Mouse (Mus musculus) left cerebral cortex, adult 2 months (tissue): ENCODE data around the gene Sorcs3. TPM values are rescaled to one million over a fixed set of nuclear protein-coding genes. Genes with fewer than 3 reads are reported as not detected.

Experiments
- DNase-seq, 2 experiments: peaks; one replicate each; pipeline ENCODE4 v3.0.0; 2021 to 2022; ENCODE audit warnings: low spot score in 2 of 2, mixed read lengths in 1 of 2; ENCODE audit errors: extremely low spot score in 1 of 2
- H3K27ac ChIP-seq: fragments of 200-600 bp; 2 replicates; pipeline ENCODE4 v1.8.1; 2022
- H3K4me3 ChIP-seq: fragments of 200-600 bp; 2 replicates; pipeline ENCODE4 v1.8.1; 2022
- CTCF ChIP-seq: fragments of 200-600 bp; IDR thresholded peaks from 2 replicates; pipeline ENCODE4 v1.8.1; 2022; ENCODE audit warnings: antibody characterized with exemption, mild to moderate bottlenecking, moderate library complexity
- intact Hi-C: fragments of 180-260 bp; cut with DNase I; formaldehyde crosslinking; loops from one replicate; pipeline ENCODE4 v1.15.1; 2025
- total RNA-seq, 2 experiments: library from RNA; stranded (reverse); gene quantifications; 2 replicates each; pipeline ENCODE4 v1.2.3; 2021

Gene Sorcs3
- total RNA-seq, 2 experiments from 2014 or later, result 38.8 to 51.0 TPM

GRCm38 (mm10) chr19:48471927-48472326 lies 266.1 kb downstream of the Sorcs3 start:
- Histone ChIP-seq H3K4me3 (no peak overlapping the region), H3K27ac (no peak overlapping the region)
- intact Hi-C loops, result no loop called here
- no peak for DNase-seq
- TF ChIP-seq CTCF, result no peak

- DNase-seq, result no peak
Measured at GRCm38 (mm10) chr19:48475784-48476410, 270.1 kb downstream of the Sorcs3 start.

GRCm38 (mm10) chr19:48478864-48479263 lies 273.0 kb downstream of the Sorcs3 start:
- Histone ChIP-seq H3K27ac (peak overlapping the region; percentile 16; the same call in 1 of the 2 replicates), H3K4me3 (no peak overlapping the region)
- no peak for TF ChIP-seq CTCF
- intact Hi-C loops, result no loop called here
- no peak for DNase-seq

More at GRCm38 (mm10) chr19:48475784-48476410, 270.1 kb downstream of the Sorcs3 start:
- no peak overlapping the region for H3K27ac ChIP-seq
- intact Hi-C loops, result no loop called here
- no peak for TF ChIP-seq CTCF
- no peak overlapping the region for H3K4me3 ChIP-seq

DNA sequence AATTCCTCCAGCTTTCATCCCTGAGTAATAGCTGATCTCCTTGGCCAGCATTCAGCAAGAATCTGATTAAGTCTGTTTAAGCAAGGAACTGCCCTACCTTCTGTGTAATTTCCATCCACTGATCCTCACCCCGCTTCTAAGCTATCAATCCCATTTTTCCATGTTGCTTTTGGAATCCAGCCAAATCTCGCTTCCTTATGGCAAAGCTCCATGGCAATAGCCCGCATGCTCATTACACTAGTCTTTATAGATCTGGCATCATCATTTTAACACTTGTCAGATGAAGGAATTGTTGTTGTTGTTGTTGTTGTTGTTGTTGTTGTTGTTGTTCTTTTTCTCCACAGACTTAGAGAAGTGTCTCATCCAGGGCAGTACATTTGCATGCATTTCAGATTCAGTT lies 277.1 kb downstream of the Sorcs3 start:
- Histone ChIP-seq H3K4me3 (no peak overlapping the region), H3K27ac (no peak overlapping the region)
- intact Hi-C loops, result no loop called here
- TF ChIP-seq CTCF, result no peak
- DNase-seq, result no peak

DNA sequence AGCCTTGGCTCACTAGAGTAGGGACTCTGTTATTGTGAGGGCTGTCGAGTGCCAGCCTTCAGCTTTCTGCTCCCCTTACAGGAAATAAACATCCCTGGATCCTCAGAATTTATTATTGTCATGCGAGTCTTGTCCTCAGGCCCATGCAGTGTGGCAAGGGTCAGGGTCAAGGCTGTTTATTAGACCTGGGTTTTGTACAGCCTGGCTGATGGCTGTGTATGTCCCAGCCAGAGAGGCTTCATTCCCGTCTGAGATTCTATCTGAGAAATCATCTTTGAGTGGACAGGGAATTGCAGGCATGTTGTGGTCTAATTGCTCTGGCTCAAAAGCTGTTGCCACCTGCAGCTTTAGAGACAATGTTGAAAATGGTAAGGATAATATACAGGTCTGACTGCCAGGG lies 285.3 kb downstream of the Sorcs3 start:
- intact Hi-C loops, result no loop called here
- no peak for DNase-seq
- no peak for TF ChIP-seq CTCF
- no peak overlapping the region for H3K4me3 ChIP-seq
- no peak overlapping the region for H3K27ac ChIP-seq

DNA sequence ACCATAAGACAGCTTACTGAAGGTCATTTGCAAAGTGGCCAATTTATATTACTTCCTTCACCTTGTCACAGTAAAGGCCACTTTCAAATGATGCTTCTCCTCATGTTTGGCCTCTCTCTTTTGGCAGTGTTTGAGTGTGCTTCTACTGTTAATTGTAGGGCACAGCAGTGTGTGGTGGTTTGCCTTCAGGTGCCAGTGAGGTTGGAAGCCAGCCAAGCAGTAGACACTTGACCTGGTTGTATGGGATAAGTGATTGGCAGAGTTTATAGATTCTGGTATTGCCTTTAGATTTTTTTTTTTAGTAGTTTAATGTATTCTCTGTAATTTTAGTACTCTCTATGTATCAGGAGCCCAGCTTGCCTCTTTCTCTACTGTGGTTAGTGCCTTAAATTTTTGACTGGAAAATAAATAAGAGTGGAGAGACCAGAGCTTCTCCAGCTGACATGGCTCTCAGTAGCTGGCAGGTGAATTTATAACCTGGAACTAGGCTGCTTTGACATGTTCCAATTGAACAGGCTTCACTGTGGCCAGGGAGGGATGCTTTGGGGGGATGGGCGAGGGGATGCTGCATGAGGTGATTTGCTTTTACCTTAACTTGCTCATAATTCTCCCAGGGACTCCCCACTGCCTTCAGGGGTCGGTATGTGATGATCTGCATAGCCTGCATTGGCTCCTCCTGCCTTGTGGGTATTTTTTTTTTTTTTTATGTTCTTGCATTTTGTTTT lies 298.2 kb downstream of the Sorcs3 start:
- DNase-seq, result no peak

DNA sequence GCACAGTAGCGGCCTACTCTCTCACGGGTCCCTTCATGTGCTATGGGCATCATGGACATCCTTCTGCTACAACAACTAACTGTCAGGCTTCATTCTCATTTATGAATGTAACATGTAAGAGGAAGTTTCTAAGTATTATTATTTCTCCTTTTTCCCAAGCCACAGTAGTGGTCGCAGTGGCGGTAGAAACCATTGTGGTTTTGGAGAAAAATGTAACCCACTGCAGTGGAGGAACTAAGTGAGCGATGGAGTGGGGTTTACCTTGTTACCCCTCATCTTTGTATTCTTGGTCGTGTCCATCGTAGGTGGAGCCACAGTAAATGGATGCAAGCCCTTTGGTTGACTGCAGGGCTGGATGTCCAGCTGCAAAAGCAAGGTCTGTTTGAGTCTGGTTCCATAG lies 318.0 kb downstream of the Sorcs3 start:
- no peak for DNase-seq
- no peak for TF ChIP-seq CTCF

More for the DNA sequence above, 298.2 kb downstream of the Sorcs3 start:
- H3K27ac ChIP-seq, result no peak overlapping the region
- no peak for TF ChIP-seq CTCF
- intact Hi-C loops, result no loop called here
- no peak overlapping the region for H3K4me3 ChIP-seq

DNA sequence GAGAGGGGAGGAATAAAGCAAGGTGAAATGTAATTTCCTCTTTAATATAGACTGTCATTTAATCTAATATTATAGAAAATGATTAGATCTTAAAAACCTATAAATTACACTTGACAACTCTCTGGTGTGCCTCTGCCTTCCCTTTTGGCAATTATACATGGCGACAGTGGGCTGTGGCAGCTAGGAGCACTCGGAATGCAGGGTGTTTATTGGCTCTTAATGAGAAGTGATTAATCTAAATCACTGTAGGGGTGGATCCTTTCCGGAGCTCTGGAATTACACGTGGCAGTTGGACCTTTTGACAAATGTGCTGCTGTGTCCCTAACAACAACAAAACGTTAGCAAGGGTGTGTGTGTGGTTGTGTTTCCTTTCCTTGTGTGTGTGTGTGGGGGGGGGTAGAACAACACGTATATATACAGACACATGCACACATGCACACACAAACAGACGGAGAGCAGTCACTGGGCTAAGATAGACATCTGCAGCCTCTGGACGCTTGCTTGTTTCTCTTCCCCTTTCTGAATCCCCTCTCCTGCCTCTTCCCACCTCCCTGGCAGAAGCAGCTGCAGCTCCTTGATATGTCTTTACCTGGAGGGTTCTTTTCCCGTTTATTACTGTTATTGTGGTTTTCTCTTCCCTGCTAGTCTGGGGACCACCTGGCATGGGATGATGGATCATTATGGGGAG lies 318.8 kb downstream of the Sorcs3 start:
- no peak for TF ChIP-seq CTCF
- H3K27ac ChIP-seq, result no peak overlapping the region
- DNase-seq, result no peak
- H3K4me3 ChIP-seq, result no peak overlapping the region
- intact Hi-C loops, result no loop called here

More for the DNA sequence above, 318.0 kb downstream of the Sorcs3 start:
- intact Hi-C loops, result no loop called here
- no peak overlapping the region for H3K4me3 ChIP-seq
- H3K27ac ChIP-seq, result no peak overlapping the region

GRCm38 (mm10) chr19:48533582-48533981 lies 327.8 kb downstream of the Sorcs3 start:
- intact Hi-C loops, result no loop called here
- TF ChIP-seq CTCF, result no peak

GRCm38 (mm10) chr19:48544294-48544693 lies 338.5 kb downstream of the Sorcs3 start:
- DNase-seq, result no peak
- no peak overlapping the region for H3K27ac ChIP-seq
- TF ChIP-seq CTCF, result no peak
- H3K4me3 ChIP-seq, result no peak overlapping the region
- intact Hi-C loops, result loop anchor here (10.0 kb wide), 1 partner anchor 339 kb away; the partner anchor contains the start of gene Sorcs3

More at GRCm38 (mm10) chr19:48533582-48533981, 327.8 kb downstream of the Sorcs3 start:
- no peak for DNase-seq
- Histone ChIP-seq H3K4me3 (no peak overlapping the region), H3K27ac (no peak overlapping the region)

- Histone ChIP-seq H3K27ac (no peak overlapping the region), H3K4me3 (no peak overlapping the region)
- intact Hi-C loops, result loop anchor here (10.0 kb wide), 1 partner anchor 341 kb away; the partner anchor contains the start of gene Sorcs3
- no peak for TF ChIP-seq CTCF
- no peak for DNase-seq
Measured at GRCm38 (mm10) chr19:48545421-48546132, 339.8 kb downstream of the Sorcs3 start.
